Mouse (Mus musculus): ENCODE measurements around the gene Itm2c. TPM values are rescaled to one million over a fixed set of nuclear protein-coding genes. Genes with fewer than 3 reads are reported as not detected.

Itm2c gene
- total and polyA plus RNA-seq, 3 experiments = 76.6 to 107 (median 96.2) TPM

DNA sequence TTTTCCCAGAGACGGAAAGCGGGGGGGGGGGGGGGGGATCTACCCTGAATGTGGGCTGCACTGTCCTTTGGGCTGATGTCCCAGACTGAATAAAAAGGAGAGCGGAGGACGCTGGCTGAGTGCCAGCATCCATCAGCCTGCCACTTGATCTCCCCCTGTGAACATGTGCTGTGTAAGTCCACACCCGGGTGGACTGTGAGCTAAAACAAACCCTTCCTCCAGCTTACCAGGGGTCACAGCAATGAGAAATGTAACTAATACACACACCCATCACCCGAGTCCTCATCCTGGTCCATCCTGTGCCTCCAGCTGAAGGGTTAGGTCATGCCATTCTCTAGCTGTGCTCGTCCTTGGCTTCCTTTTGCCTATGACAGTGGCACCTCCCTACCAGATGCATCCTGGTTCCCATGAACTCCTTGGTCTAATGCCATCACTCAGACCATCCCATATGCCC is 8.1 kb downstream of the Itm2c start:
- dilution Hi-C loops (cut with MboI; ENCODE audit: extremely low pct_ligation_motif_present, extremely low pct_unique_long_range_greater_than_20kb, low sequenced_read_pairs) (no loop called here), in situ Hi-C loops (cut with MboI; ENCODE audit: low pct_ligation_motif_present, low pct_unique_long_range_greater_than_20kb, low sequenced_read_pairs) (no loop called here)
- TF ChIP-seq IRF4 (IDR thresholded peaks at IDR 0.05; ENCODE audit: low read depth, low read length) (no peak), RAD21 (IDR thresholded peaks at IDR 0.05; ENCODE audit: low read depth, low read length) (no peak), JUND (conservative IDR thresholded peaks at IDR 0.05; ENCODE audit: low read depth, low read length) (no peak), KAT2A (IDR thresholded peaks at IDR 0.05; ENCODE audit: insufficient replicate concordance, low read length) (no peak), CTCF (conservative IDR thresholded peaks at IDR 0.05 in 1 of 2, IDR thresholded peaks at IDR 0.05 in 1 of 2; ENCODE audit: low read depth in 2 of 2, low read length in 2 of 2) (no peak), ZKSCAN1 (IDR thresholded peaks at IDR 0.05; ENCODE audit: borderline replicate concordance, low read depth, low read length) (no peak), HCFC1 (IDR thresholded peaks at IDR 0.05; ENCODE audit: low read depth, low read length) (no peak), POLR2A (IDR thresholded peaks at IDR 0.05; ENCODE audit: low read depth, low read length) (no peak), ZNF384 (IDR thresholded peaks at IDR 0.05; ENCODE audit: low read depth, low read length) (no peak), ETS1 (conservative IDR thresholded peaks at IDR 0.05; ENCODE audit: low read depth, low read length) (no peak), MYC (IDR thresholded peaks at IDR 0.05; ENCODE audit: low read depth, low read length) (no peak), MAFK (IDR thresholded peaks at IDR 0.05; ENCODE audit: insufficient replicate concordance, low read length) (no peak), TBP (conservative IDR thresholded peaks at IDR 0.05; ENCODE audit: low read depth, low read length) (no peak), EP300 (IDR thresholded peaks at IDR 0.05; ENCODE audit: low read length) (no peak), MAX (IDR thresholded peaks at IDR 0.05; ENCODE audit: low read length) (no peak), NRF1 (IDR thresholded peaks at IDR 0.05; ENCODE audit: low read depth, low read length) (no peak), BHLHE40 (IDR thresholded peaks at IDR 0.05; ENCODE audit: low read depth, low read length) (no peak), UBTF (IDR thresholded peaks at IDR 0.05; ENCODE audit: low read depth, low read length) (no peak), CHD1 (IDR thresholded peaks at IDR 0.05; ENCODE audit: low read depth, low read length) (no peak)
- H3K79me2 ChIP-seq (replicated peaks; ENCODE audit: control insufficient read depth, extremely low read depth, insufficient read depth, poor library complexity, severe bottlenecking) = peaks cover 46% of the 10 kb centered on the region
- peaks cover 43 to 71% of the 10 kb centered on the region in 2 experiments for H3K36me3 ChIP-seq (replicated peaks in 1 of 2; ENCODE audit: control insufficient read depth in 1 of 2, insufficient read depth in 1 of 2, low read length in 1 of 2)
- H3K27ac ChIP-seq (ENCODE audit: insufficient read depth, low read depth) = no peak overlapping the region
- no peak overlapping the region for H3K4me2 ChIP-seq (ENCODE audit: insufficient read depth, low read depth, poor library complexity, severe bottlenecking)
- peaks cover 36 to 69% of the 10 kb centered on the region in 2 experiments for H3K4me1 ChIP-seq (ENCODE audit: control insufficient read depth in 1 of 2, insufficient read depth in 2 of 2)
- no peaks in the 10 kb centered on the region for H3K27me3 ChIP-seq (replicated peaks)
- no peaks in the 10 kb centered on the region for H3K9me3 ChIP-seq (replicated peaks; ENCODE audit: low read length)
- H3K9ac ChIP-seq (ENCODE audit: insufficient read depth, low read depth) = no peak overlapping the region
- H3K4me3 ChIP-seq (replicated peaks in 1 of 3; ENCODE audit: low read depth in 2 of 3, low read length in 2 of 3, poor library complexity in 1 of 3) = no peak overlapping the region
- no peak for DNase-seq (ENCODE audit: extremely low read depth)

DNA sequence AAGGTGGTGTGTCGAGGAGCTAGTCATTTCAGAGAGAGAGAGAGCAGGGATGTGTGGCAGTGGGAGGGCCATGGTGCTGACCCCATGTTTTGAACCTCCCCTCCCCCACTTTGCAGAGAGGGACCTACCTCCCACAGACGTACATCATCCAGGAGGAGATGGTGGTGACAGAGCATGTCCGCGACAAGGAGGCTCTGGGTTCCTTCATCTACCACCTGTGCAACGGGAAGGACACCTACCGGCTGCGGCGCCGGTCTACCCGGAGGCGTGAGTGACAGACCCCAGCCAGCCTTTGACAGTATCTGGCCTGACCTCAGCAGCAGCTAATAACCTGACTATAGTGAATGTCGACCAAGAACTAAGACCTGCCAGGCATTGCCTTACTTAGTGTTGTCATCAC is 12.8 kb downstream of the Itm2c start:
- H3K79me2 ChIP-seq (replicated peaks; ENCODE audit: control insufficient read depth, extremely low read depth, insufficient read depth, poor library complexity, severe bottlenecking) = 0 out of 2 replicates have a peak, but pooled peaks cover 6% of the 10 kb centered on the region
- TF ChIP-seq PAX5 (IDR thresholded peaks at IDR 0.05; ENCODE audit: low read length) (no peak), CTCF (conservative IDR thresholded peaks at IDR 0.05 in 1 of 2, IDR thresholded peaks at IDR 0.05 in 1 of 2; ENCODE audit: low read depth in 2 of 2, low read length in 2 of 2) (no peak), UBTF (IDR thresholded peaks at IDR 0.05; ENCODE audit: low read depth, low read length) (no peak), CHD2 (IDR thresholded peaks at IDR 0.05; ENCODE audit: low read length) (no peak), USF2 (conservative IDR thresholded peaks at IDR 0.05; ENCODE audit: low read depth, low read length) (no peak)
- H3K27ac ChIP-seq (ENCODE audit: insufficient read depth, low read depth) = no peak overlapping the region
- no peak overlapping the region for H3K4me2 ChIP-seq (ENCODE audit: insufficient read depth, low read depth, poor library complexity, severe bottlenecking)
- H3K36me3 ChIP-seq (replicated peaks in 1 of 2; ENCODE audit: control insufficient read depth in 1 of 2, insufficient read depth in 1 of 2, low read length in 1 of 2) = peaks cover 63 to 84% of the 10 kb centered on the region in 2 experiments
- no peak overlapping the region for H3K4me3 ChIP-seq (replicated peaks in 1 of 3; ENCODE audit: low read depth in 2 of 3, low read length in 2 of 3, poor library complexity in 1 of 3)
- no peaks in the 10 kb centered on the region for H3K9me3 ChIP-seq (replicated peaks; ENCODE audit: low read length)
- in situ Hi-C loops (cut with MboI; ENCODE audit: low pct_ligation_motif_present, low pct_unique_long_range_greater_than_20kb, low sequenced_read_pairs) = no loop called here
- H3K27me3 ChIP-seq (replicated peaks) = no peaks in the 10 kb centered on the region
- H3K4me1 ChIP-seq (ENCODE audit: control insufficient read depth in 1 of 2, insufficient read depth in 2 of 2) = peaks cover 13 to 22% of the 10 kb centered on the region in 2 experiments
- no peak for DNase-seq (ENCODE audit: extremely low read depth)
- dilution Hi-C loops (cut with MboI; ENCODE audit: extremely low pct_ligation_motif_present, extremely low pct_unique_long_range_greater_than_20kb, low sequenced_read_pairs) = no loop called here
- H3K9ac ChIP-seq (ENCODE audit: insufficient read depth, low read depth) = no peak overlapping the region

All from CH12.LX (cell line).